Mouse (Mus musculus): ENCODE results near the gene Abtb2. TPM values are rescaled to one million over a fixed set of nuclear protein-coding genes. Genes with fewer than 3 reads are reported as not detected.

Gene Abtb2
- polyA plus RNA-seq, 1 experiment, result 16.0 TPM

GRCm38 (mm10) chr2:103609499-103609898 lies 43.4 kb downstream of the Abtb2 start:
- Histone ChIP-seq H3K27ac (ENCODE audit: insufficient read depth, low read length) (no peak overlapping the region), H3K4me3 (replicated peaks; ENCODE audit: insufficient read depth, low read depth, low read length) (no peak overlapping the region), H3K4me1 (ENCODE audit: control insufficient read depth, insufficient read depth, low read length) (peaks cover 18% of the 10 kb centered on the region), H3K27me3 (ENCODE audit: control insufficient read depth, insufficient read depth, low read length) (no peaks in the 10 kb centered on the region)
- DNase-seq, result peak; percentile 79 to 90
- 0% methylated on average over 3 of the region's 3 CpGs for WGBS
- TF ChIP-seq CTCF (IDR thresholded peaks at IDR 0.05; ENCODE audit: borderline replicate concordance, insufficient read depth, low read depth, low read length) (no peak), POLR2A (IDR thresholded peaks at IDR 0.05; ENCODE audit: borderline replicate concordance, insufficient read depth, low read length) (no peak)

DNA sequence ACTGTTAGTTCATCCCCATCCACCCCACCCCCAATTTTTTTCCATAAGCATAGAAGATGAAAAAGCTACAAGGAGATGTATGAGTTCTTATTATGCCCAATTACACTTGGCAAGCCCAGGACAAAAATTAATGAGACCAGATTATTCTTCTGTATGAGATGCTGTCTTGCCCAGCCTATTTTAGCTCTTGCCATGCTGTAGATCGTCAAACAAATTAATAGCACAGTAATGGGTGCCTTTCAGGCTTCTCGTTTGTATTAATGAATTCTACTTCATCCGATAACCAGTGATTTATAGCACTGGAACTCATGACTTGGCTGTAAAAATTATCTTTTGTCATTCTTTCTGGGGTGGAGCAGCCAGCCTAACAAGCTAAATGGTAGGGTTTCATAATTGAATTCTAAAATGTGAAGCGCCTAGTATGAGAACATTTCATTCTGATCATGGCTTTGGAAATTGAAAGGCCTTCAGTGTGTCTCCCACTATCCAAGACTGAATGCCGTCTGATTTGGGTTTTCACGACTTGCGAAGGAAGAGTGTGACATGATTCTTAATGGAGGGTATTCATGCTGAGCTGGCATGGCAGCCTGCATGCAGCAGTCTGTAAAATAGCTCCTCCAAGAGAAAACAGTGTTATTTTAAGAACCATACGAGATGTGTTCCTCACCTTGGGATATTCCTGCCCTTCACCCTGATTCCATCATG lies 44.9 kb downstream of the Abtb2 start:
- H3K4me1 ChIP-seq (ENCODE audit: control insufficient read depth, insufficient read depth, low read length), result peaks cover 18% of the 10 kb centered on the region
- H3K4me3 ChIP-seq (replicated peaks; ENCODE audit: insufficient read depth, low read depth, low read length), result no peak overlapping the region
- no peaks in the 10 kb centered on the region for H3K27me3 ChIP-seq (ENCODE audit: control insufficient read depth, insufficient read depth, low read length)
- DNase-seq, result no peak
- no peak for TF ChIP-seq CTCF (IDR thresholded peaks at IDR 0.05; ENCODE audit: borderline replicate concordance, insufficient read depth, low read depth, low read length)
- TF ChIP-seq POLR2A (IDR thresholded peaks at IDR 0.05; ENCODE audit: borderline replicate concordance, insufficient read depth, low read length), result no peak
- H3K27ac ChIP-seq (ENCODE audit: insufficient read depth, low read length), result no peak overlapping the region
- WGBS, result 81% methylated on average over 8 of the region's 8 CpGs

DNA sequence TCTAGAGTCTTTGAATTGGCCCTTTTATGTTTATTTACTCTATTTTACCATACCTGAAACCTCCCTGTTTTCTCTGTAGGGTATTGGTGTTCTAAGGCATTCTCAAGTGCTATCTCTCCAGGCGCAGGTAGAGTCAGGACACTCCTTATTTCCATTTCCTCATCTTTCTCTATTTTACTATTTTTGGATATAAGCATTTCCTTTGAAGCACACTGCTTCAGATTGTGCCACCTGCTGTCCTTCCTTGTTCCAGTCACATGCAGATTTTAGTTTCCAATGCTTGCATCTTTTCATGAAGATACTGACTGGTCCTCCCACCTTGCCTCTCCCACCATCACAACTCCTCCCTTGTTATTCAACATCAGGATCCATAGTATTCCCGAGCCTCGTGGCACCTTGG lies 47.8 kb downstream of the Abtb2 start:
- DNase-seq, result no peak
- 86% methylated on average over 3 of the region's 3 CpGs for WGBS
- Histone ChIP-seq H3K27ac (ENCODE audit: insufficient read depth, low read length) (no peak overlapping the region), H3K27me3 (ENCODE audit: control insufficient read depth, insufficient read depth, low read length) (no peaks in the 10 kb centered on the region), H3K4me3 (replicated peaks; ENCODE audit: insufficient read depth, low read depth, low read length) (no peak overlapping the region), H3K4me1 (ENCODE audit: control insufficient read depth, insufficient read depth, low read length) (peaks cover 3% of the 10 kb centered on the region; the same call in 1 of the 2 replicates)
- no peak for TF ChIP-seq CTCF (IDR thresholded peaks at IDR 0.05; ENCODE audit: borderline replicate concordance, insufficient read depth, low read depth, low read length)
- TF ChIP-seq POLR2A (IDR thresholded peaks at IDR 0.05; ENCODE audit: borderline replicate concordance, insufficient read depth, low read length), result no peak

DNA sequence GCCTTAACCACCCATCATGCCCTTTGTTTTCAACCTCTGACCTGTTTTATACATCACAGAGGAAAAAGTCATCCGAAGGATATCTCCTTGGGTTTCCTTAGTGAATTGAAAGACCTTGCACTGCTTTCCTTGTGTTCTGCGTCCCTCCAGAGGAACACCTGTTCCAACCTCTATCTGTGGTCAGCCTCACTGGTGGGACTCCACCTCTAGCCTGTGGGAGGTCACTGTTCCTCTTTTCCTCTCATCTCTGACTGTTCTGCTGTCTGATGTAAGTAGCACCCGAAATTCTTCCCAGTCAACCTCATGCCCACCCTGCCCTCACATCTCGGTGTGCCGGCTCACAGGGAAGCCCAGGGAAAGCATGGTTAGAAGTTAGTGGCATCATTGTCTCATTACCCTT lies 48.9 kb downstream of the Abtb2 start:
- no peak for DNase-seq
- Histone ChIP-seq H3K27ac (ENCODE audit: insufficient read depth, low read length) (no peak overlapping the region), H3K4me1 (ENCODE audit: control insufficient read depth, insufficient read depth, low read length) (no peaks in the 10 kb centered on the region), H3K4me3 (replicated peaks; ENCODE audit: insufficient read depth, low read depth, low read length) (no peak overlapping the region), H3K27me3 (ENCODE audit: control insufficient read depth, insufficient read depth, low read length) (no peaks in the 10 kb centered on the region)
- TF ChIP-seq CTCF (IDR thresholded peaks at IDR 0.05; ENCODE audit: borderline replicate concordance, insufficient read depth, low read depth, low read length) (no peak), POLR2A (IDR thresholded peaks at IDR 0.05; ENCODE audit: borderline replicate concordance, insufficient read depth, low read length) (no peak)
- 94% methylated on average over 5 of the region's 5 CpGs for WGBS

DNA sequence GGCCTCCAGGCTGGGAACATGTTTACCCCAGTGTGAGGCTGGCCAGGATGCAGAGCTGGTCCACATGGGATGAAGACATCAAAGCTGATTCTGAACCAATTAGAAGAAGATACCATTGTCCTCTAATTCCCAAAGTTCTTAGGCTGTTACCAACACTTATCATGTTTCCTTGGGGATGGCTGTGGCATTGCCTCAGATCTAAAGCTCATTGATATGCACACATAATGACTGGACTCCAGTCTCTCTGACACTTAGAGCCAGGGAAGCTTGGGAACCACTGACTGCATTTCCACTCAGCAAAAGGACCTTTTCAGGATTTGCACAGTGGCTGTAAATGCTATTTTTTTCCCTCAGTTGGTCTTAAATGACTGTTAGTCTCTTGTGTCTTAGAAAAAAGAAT lies 52.3 kb downstream of the Abtb2 start:
- no peak for DNase-seq
- TF ChIP-seq POLR2A (IDR thresholded peaks at IDR 0.05; ENCODE audit: borderline replicate concordance, insufficient read depth, low read length) (no peak), CTCF (IDR thresholded peaks at IDR 0.05; ENCODE audit: borderline replicate concordance, insufficient read depth, low read depth, low read length) (no peak)
- Histone ChIP-seq H3K27me3 (ENCODE audit: control insufficient read depth, insufficient read depth, low read length) (no peaks in the 10 kb centered on the region; the same call in 1 of the 2 replicates), H3K27ac (ENCODE audit: insufficient read depth, low read length) (no peak overlapping the region), H3K4me3 (replicated peaks; ENCODE audit: insufficient read depth, low read depth, low read length) (no peak overlapping the region), H3K4me1 (ENCODE audit: control insufficient read depth, insufficient read depth, low read length) (no peaks in the 10 kb centered on the region)

DNA sequence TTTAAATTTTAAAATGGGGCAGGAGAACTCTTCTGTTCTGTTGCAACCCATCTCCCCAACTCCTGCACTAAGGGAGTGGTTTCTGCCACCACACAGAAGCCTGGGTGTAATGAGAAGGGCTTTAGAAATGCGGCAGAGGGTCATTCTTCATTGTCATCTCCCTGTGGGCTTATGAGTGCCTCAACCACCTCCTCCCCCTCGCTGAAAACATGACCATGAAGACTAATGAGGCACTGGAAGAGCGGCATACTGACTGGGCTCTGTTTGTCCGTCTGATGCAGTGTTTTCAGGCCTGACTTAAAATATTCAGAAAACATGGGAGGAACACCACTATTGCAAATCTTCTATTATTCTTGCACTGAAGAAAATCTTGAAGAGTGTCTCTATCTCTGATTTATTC lies 56.8 kb downstream of the Abtb2 start:
- no peak for DNase-seq
- Histone ChIP-seq H3K27ac (ENCODE audit: insufficient read depth, low read length) (no peak overlapping the region), H3K27me3 (ENCODE audit: control insufficient read depth, insufficient read depth, low read length) (no peaks in the 10 kb centered on the region; the same call in 1 of the 2 replicates), H3K4me1 (ENCODE audit: control insufficient read depth, insufficient read depth, low read length) (no peaks in the 10 kb centered on the region), H3K4me3 (replicated peaks; ENCODE audit: insufficient read depth, low read depth, low read length) (no peak overlapping the region)
- WGBS, result 84% methylated on average over 4 of the region's 4 CpGs
- TF ChIP-seq CTCF (IDR thresholded peaks at IDR 0.05; ENCODE audit: borderline replicate concordance, insufficient read depth, low read depth, low read length) (no peak), POLR2A (IDR thresholded peaks at IDR 0.05; ENCODE audit: borderline replicate concordance, insufficient read depth, low read length) (no peak)

DNA sequence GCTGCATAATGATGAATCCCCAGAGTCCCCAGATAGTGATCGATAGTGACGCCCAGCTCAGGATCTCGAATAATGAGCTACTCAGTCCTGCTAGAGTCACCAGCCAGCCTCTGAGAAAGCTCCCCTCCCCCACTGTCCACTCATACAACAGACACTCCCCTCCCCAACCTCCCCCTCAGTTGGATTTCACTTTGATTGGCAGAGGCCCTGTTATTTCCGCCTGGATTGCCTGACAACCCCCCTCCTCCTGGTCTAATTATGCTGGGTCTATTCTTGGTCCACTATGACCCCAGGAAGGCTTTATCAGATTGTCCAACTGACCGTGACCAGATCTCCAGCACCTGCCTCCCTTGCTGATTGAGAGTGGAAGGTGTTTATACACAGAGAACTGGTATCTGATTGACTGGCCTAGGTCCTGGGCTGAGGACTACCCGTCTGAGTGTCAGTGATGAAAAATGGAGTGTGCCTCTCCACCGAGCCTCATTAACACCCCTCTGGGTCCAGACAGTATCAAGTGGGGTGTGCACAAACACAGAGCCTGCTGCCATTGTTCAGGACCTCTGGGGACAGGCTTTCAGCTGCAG lies 59.3 kb downstream of the Abtb2 start:
- no peak for TF ChIP-seq CTCF (IDR thresholded peaks at IDR 0.05; ENCODE audit: borderline replicate concordance, insufficient read depth, low read depth, low read length)
- TF ChIP-seq POLR2A (IDR thresholded peaks at IDR 0.05; ENCODE audit: borderline replicate concordance, insufficient read depth, low read length), result no peak
- Histone ChIP-seq H3K4me3 (replicated peaks; ENCODE audit: insufficient read depth, low read depth, low read length) (no peak overlapping the region), H3K27ac (ENCODE audit: insufficient read depth, low read length) (no peak overlapping the region), H3K27me3 (ENCODE audit: control insufficient read depth, insufficient read depth, low read length) (no peaks in the 10 kb centered on the region; the same call in 1 of the 2 replicates), H3K4me1 (ENCODE audit: control insufficient read depth, insufficient read depth, low read length) (no peaks in the 10 kb centered on the region)
- DNase-seq, result no peak
- whole genome bisulfite sequencing, result 43% methylated on average over 7 of the region's 7 CpGs

- no peak overlapping the region for H3K27ac ChIP-seq (ENCODE audit: insufficient read depth, low read length)
- H3K4me3 ChIP-seq (replicated peaks; ENCODE audit: insufficient read depth, low read depth, low read length), result no peak overlapping the region
- H3K4me1 ChIP-seq (ENCODE audit: control insufficient read depth, insufficient read depth, low read length), result no peaks in the 10 kb centered on the region
- no peak for TF ChIP-seq CTCF (IDR thresholded peaks at IDR 0.05; ENCODE audit: borderline replicate concordance, insufficient read depth, low read depth, low read length)
- 91% methylated on average over 7 of the region's 7 CpGs for WGBS
- no peaks in the 10 kb centered on the region for H3K27me3 ChIP-seq (ENCODE audit: control insufficient read depth, insufficient read depth, low read length)
- DNase-seq, result no peak
Measured at GRCm38 (mm10) chr2:103627101-103627500, 61.0 kb downstream of the Abtb2 start.

Data from cerebellum, adult 2 months (tissue).